Mouse (Mus musculus) kidney, adult 18-20 months (tissue): ENCODE data around the gene Ppp1r3e.

Experiments
- DNase-seq: peaks from one replicate; pipeline ENCODE4 v3.0.0; 2021

Ppp1r3e gene

GRCm38 (mm10) chr14:54876539-54877047 is 757 bp downstream of the Ppp1r3e start:
- DNase-seq: peak; percentile 90

GRCm38 (mm10) chr14:54875844-54876538 is 1.4 kb downstream of the Ppp1r3e start:
- no peak for DNase-seq

- no peak for DNase-seq
Measured at GRCm38 (mm10) chr14:54874165-54874564, 3.2 kb downstream of the Ppp1r3e start.

GRCm38 (mm10) chr14:54870861-54871260 is 6.5 kb downstream of the Ppp1r3e start, which contains the start of gene Homez:
Homez (minus strand) TSS chr14:54870961.
- no peak for DNase-seq

GRCm38 (mm10) chr14:54868026-54868425 is 9.3 kb downstream of the Ppp1r3e start:
- no peak for DNase-seq

GRCm38 (mm10) chr14:54866936-54867335 is 10.4 kb downstream of the Ppp1r3e start:
- DNase-seq: no peak

GRCm38 (mm10) chr14:54866268-54866667 is 11.1 kb downstream of the Ppp1r3e start:
- no peak for DNase-seq

- DNase-seq: no peak
Measured at GRCm38 (mm10) chr14:54865626-54866025, 11.7 kb downstream of the Ppp1r3e start.

- DNase-seq: no peak
Measured at GRCm38 (mm10) chr14:54864313-54865036, 12.9 kb downstream of the Ppp1r3e start.

GRCm38 (mm10) chr14:54863501-54864312 is 13.6 kb downstream of the Ppp1r3e start:
- DNase-seq: peak; percentile 92

GRCm38 (mm10) chr14:54860511-54860910 is 16.8 kb downstream of the Ppp1r3e start:
- peak; percentile 77 for DNase-seq

- no peak for DNase-seq
Measured at GRCm38 (mm10) chr14:54857891-54858290, 19.5 kb downstream of the Ppp1r3e start.

- no peak for DNase-seq
Measured at GRCm38 (mm10) chr14:54856703-54857102, 20.6 kb downstream of the Ppp1r3e start.

GRCm38 (mm10) chr14:54855726-54856125 is 21.6 kb downstream of the Ppp1r3e start:
- DNase-seq: no peak

GRCm38 (mm10) chr14:54843461-54843860 is 33.9 kb downstream of the Ppp1r3e start:
- peak; percentile 43 for DNase-seq

- DNase-seq: peak; percentile 25
Measured at GRCm38 (mm10) chr14:54823716-54824115, 53.6 kb downstream of the Ppp1r3e start.
